Mouse (Mus musculus) testis, adult 2 months (tissue): Measurements from ENCODE around the gene Arhgef3. TPM values are rescaled to one million over a fixed set of nuclear protein-coding genes. Genes with fewer than 3 reads are reported as not detected.
A peak's percentile ranks its signal among the peaks of the same experiment; 100 is the strongest.

ENCODE experiments used
- H3K27ac ChIP-seq: fragments of 200-500 bp; 2 replicates; pipeline ENCODE4 v1.5.1; 2012; ENCODE audit warnings: low read depth, low read length; ENCODE audit not compliant: control insufficient read depth, insufficient read depth
- H3K27me3 ChIP-seq: fragments of 200-500 bp; 2 replicates; pipeline ENCODE4 v1.6.1; 2012; ENCODE audit warnings: mild to moderate bottlenecking, low read length, moderate library complexity; ENCODE audit not compliant: control insufficient read depth, insufficient read depth
- H3K36me3 ChIP-seq: fragments of 200-500 bp; 2 replicates; pipeline ENCODE4 v1.6.1; 2012; ENCODE audit warnings: mild to moderate bottlenecking, low read length; ENCODE audit not compliant: control insufficient read depth, insufficient read depth
- H3K4me1 ChIP-seq: fragments of 200-500 bp; 2 replicates; pipeline ENCODE4 v1.6.1; 2012; ENCODE audit warnings: low read length; ENCODE audit not compliant: control insufficient read depth, insufficient read depth
- H3K4me3 ChIP-seq: fragments of 200-500 bp; 2 replicates; pipeline ENCODE4 v1.5.1; 2012; ENCODE audit warnings: low read depth, mild to moderate bottlenecking, low read length, moderate library complexity, mixed read lengths; ENCODE audit not compliant: control insufficient read depth
- CTCF ChIP-seq: fragments of 200-500 bp; IDR thresholded peaks from 2 replicates; pipeline ENCODE4 v1.5.1; 2012; ENCODE audit warnings: low read depth, mild to moderate bottlenecking, inconsistent platforms, low read length, moderate library complexity; ENCODE audit not compliant: control insufficient read depth, insufficient read depth, insufficient replicate concordance
- POLR2A ChIP-seq: fragments of 200-500 bp; IDR thresholded peaks from 2 replicates; pipeline ENCODE4 v1.6.1; 2012; ENCODE audit warnings: low read depth, mild to moderate bottlenecking, inconsistent platforms, low read length, moderate library complexity; ENCODE audit not compliant: control insufficient read depth
- polyA plus RNA-seq: library from polyadenylated mRNA; depleted of rRNA; stranded (reverse); fragments of >200 nt; gene quantifications from 2 replicates; pipeline ENCODE4 v1.2.3, GENCODE M21; 2012

Arhgef3 gene
- polyA plus RNA-seq, 1 experiment, result 7.7 TPM

- H3K4me1 ChIP-seq, result peaks cover 8% of the 10 kb centered on the region
- no peak overlapping the region for H3K27ac ChIP-seq
- H3K36me3 ChIP-seq, result no peaks in the 10 kb centered on the region
- H3K4me3 ChIP-seq, result no peak overlapping the region
- TF ChIP-seq POLR2A (no peak), CTCF (no peak)
- H3K27me3 ChIP-seq, result no peaks in the 10 kb centered on the region
Observed at GRCm38 (mm10) chr14:27253391-27253790, 138.7 kb downstream of the Arhgef3 start.

- Histone ChIP-seq H3K4me1 (peaks cover 5% of the 10 kb centered on the region), H3K36me3 (no peaks in the 10 kb centered on the region), H3K4me3 (no peak overlapping the region), H3K27ac (no peak overlapping the region), H3K27me3 (no peaks in the 10 kb centered on the region)
- TF ChIP-seq CTCF, result no peak
- no peak for TF ChIP-seq POLR2A
Observed at GRCm38 (mm10) chr14:27262349-27262748, 147.7 kb downstream of the Arhgef3 start.

- TF ChIP-seq CTCF (no peak), POLR2A (no peak)
- no peak overlapping the region for H3K27ac ChIP-seq
- H3K36me3 ChIP-seq, result no peaks in the 10 kb centered on the region
- H3K4me3 ChIP-seq, result no peak overlapping the region
- H3K4me1 ChIP-seq, result no peaks in the 10 kb centered on the region
- H3K27me3 ChIP-seq, result no peaks in the 10 kb centered on the region
Observed at GRCm38 (mm10) chr14:27266601-27267000, 151.9 kb downstream of the Arhgef3 start.

- no peak overlapping the region for H3K27ac ChIP-seq
- no peaks in the 10 kb centered on the region for H3K27me3 ChIP-seq
- H3K4me3 ChIP-seq, result peak overlapping the region; percentile 24; the same call in 1 of the 2 replicates
- H3K36me3 ChIP-seq, result no peaks in the 10 kb centered on the region
- no peaks in the 10 kb centered on the region for H3K4me1 ChIP-seq
- TF ChIP-seq CTCF (no peak), POLR2A (no peak)
Observed at GRCm38 (mm10) chr14:27268137-27268536, 153.4 kb downstream of the Arhgef3 start.

- TF ChIP-seq CTCF (no peak), POLR2A (no peak)
- no peaks in the 10 kb centered on the region for H3K36me3 ChIP-seq
- no peak overlapping the region; the same call in 1 of the 2 replicates for H3K27ac ChIP-seq
- no peaks in the 10 kb centered on the region for H3K4me1 ChIP-seq
- H3K27me3 ChIP-seq, result no peaks in the 10 kb centered on the region
- peak overlapping the region; percentile 78 for H3K4me3 ChIP-seq
Observed at GRCm38 (mm10) chr14:27268986-27269700, 154.4 kb downstream of the Arhgef3 start.

GRCm38 (mm10) chr14:27269836-27270235 lies 155.1 kb downstream of the Arhgef3 start:
- peak overlapping the region; percentile 10 for H3K4me3 ChIP-seq
- no peaks in the 10 kb centered on the region for H3K27me3 ChIP-seq
- H3K27ac ChIP-seq, result no peak overlapping the region
- TF ChIP-seq CTCF (no peak), POLR2A (no peak)
- H3K4me1 ChIP-seq, result no peaks in the 10 kb centered on the region
- no peaks in the 10 kb centered on the region for H3K36me3 ChIP-seq

- no peaks in the 10 kb centered on the region for H3K36me3 ChIP-seq
- TF ChIP-seq POLR2A (no peak), CTCF (no peak)
- H3K4me3 ChIP-seq, result peak overlapping the region; percentile 10
- no peaks in the 10 kb centered on the region for H3K27me3 ChIP-seq
- H3K27ac ChIP-seq, result no peak overlapping the region
- no peaks in the 10 kb centered on the region for H3K4me1 ChIP-seq
Observed at GRCm38 (mm10) chr14:27270466-27270865, 155.8 kb downstream of the Arhgef3 start.
